Mouse (Mus musculus): ENCODE data around the gene Zfp968. TPM values are rescaled to one million over a fixed set of nuclear protein-coding genes. Genes with fewer than 3 reads are reported as not detected.

Zfp968 gene
- polyA plus RNA-seq (2012; rRNA removed) = 3.2 and 3.3 TPM in 2 replicates

DNA sequence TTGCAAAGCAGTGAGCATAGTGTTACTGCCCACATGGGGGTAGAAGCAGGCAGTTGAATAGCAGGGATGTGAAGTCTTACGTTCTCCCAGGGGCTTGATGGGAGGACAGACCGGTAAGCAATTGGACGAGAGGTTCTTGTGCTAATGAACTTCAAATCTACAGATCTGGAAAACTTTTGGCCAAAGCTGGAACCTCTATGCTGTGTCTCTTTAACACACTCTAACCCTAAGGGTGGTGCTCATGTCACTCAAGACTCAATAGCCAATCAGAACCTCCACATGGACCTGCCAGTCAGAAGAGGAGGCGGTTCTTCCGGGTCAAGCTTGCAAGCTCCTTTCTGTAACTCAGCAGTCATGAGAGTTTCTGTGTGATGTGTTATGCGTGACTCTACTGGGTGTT is at the start of gene Zfp968:
Gene Zfp968 (plus strand): TSS at position 301 of the 400 bp plus-strand sequence.

GRCm38 (mm10) chr2:175338097-175338496 is 34.1 kb upstream of the Zfp968 start, which contains the start of gene Gm4631:
Gene Gm4631, minus strand, starts transcription at chr2:175338197.

Other genes starting within 250 kb of the Zfp968 start
- 8.3 and 8.9 TPM in 2 replicates for gene Gm14399, start 230.4 kb upstream of the Zfp968 start, polyA plus RNA-seq (2012; rRNA removed)
- gene Gm14443, start 196.6 kb upstream of the Zfp968 start, polyA plus RNA-seq (2012; rRNA removed) = 1.7 and 2.2 TPM in 2 replicates
- 13.0 and 14.1 TPM in 2 replicates for gene Gm14391, start 165.5 kb upstream of the Zfp968 start, polyA plus RNA-seq (2012; rRNA removed)
- not detected in 2 replicates for gene Gm14440, start 97.3 kb upstream of the Zfp968 start, polyA plus RNA-seq (2012; rRNA removed)
- 14.4 and 15.2 TPM in 2 replicates for gene Gm4631, start 34.2 kb upstream of the Zfp968 start, polyA plus RNA-seq (2012; rRNA removed)
- gene Gm4724, start 63.4 kb downstream of the Zfp968 start, polyA plus RNA-seq (2012; rRNA removed) = 18.9 and 21.5 TPM in 2 replicates
- gene Zfp965, start 97.5 kb downstream of the Zfp968 start, polyA plus RNA-seq (2012; rRNA removed) = 3.6 and 3.9 TPM in 2 replicates